Mouse (Mus musculus) liver, embryonic 15.5 days (tissue): ENCODE results near the gene Dock6. TPM values are rescaled to one million over a fixed set of nuclear protein-coding genes. Genes with fewer than 3 reads are reported as not detected.
A peak's percentile ranks its signal among the peaks of the same experiment; 100 is the strongest.
"Not testable (repeated sequence)": the region's sequence is repeated elsewhere in the genome, so short reads cannot be mapped to it uniquely, and the experiment has no call there.

Experiments used
- ATAC-seq: fragments of 200-750 bp; cut with Nextera tagmentation; 2 replicates; pipeline ENCODE4 v1.8.0; 2017; ENCODE audit warnings: moderate number of reproducible peaks, mild to moderate bottlenecking, moderate library complexity; ENCODE audit not compliant: insufficient read depth
- H3K27ac ChIP-seq: fragments of 300-500 bp; sonication (generic); replicated peaks from 2 replicates; pipeline ENCODE4 v1.5.1; 2015; ENCODE audit warnings: mild to moderate bottlenecking, inconsistent platforms
- H3K27me3 ChIP-seq: fragments of 300-500 bp; sonication (generic); 2 replicates; pipeline ENCODE4 v1.6.1; 2015; ENCODE audit warnings: mild to moderate bottlenecking, inconsistent platforms
- H3K36me3 ChIP-seq: fragments of 300-500 bp; sonication (generic); replicated peaks from 2 replicates; pipeline ENCODE4 v1.6.1; 2015; ENCODE audit warnings: moderate library complexity, mild to moderate bottlenecking, inconsistent platforms
- H3K4me1 ChIP-seq: fragments of 300-500 bp; sonication (generic); replicated peaks from 2 replicates; pipeline ENCODE4 v1.6.1; 2015; ENCODE audit warnings: inconsistent platforms
- H3K4me2 ChIP-seq: fragments of 300-500 bp; sonication (generic); 2 replicates; pipeline ENCODE4 v1.6.1; 2015; ENCODE audit warnings: moderate library complexity, mild to moderate bottlenecking, inconsistent platforms
- H3K4me3 ChIP-seq: fragments of 300-500 bp; sonication (generic); replicated peaks from 2 replicates; pipeline ENCODE4 v1.5.1; 2015; ENCODE audit warnings: mild to moderate bottlenecking, inconsistent platforms
- H3K9ac ChIP-seq: fragments of 300-500 bp; sonication (generic); 2 replicates; pipeline ENCODE4 v1.6.1; 2015; ENCODE audit warnings: moderate library complexity, mild to moderate bottlenecking, inconsistent platforms
- H3K9me3 ChIP-seq: fragments of 300-500 bp; sonication (generic); replicated peaks from 2 replicates; pipeline ENCODE4 v1.6.1; 2016; ENCODE audit warnings: inconsistent platforms
- WGBS: fragments of 180-500 bp; shearing (Covaris S2); methylation state at CpG from one replicate; pipeline ENCODE4 v1.1.7; 2015; ENCODE audit warnings: mixed read lengths; ENCODE audit not compliant: insufficient replicate concordance; 5-methylcytosine and 5-hydroxymethylcytosine counted together
- polyA plus RNA-seq: library from polyadenylated mRNA; unstranded; fragments of >200 nt; fragmentation: Nextera tagmentation; extraction: Ambion mirVana; gene quantifications from 2 replicates; pipeline ENCODE4 v1.2.1, GENCODE M21; 2015

Dock6 gene
- polyA plus RNA-seq, 1 experiment from 2014 or later: 4.2 TPM

DNA sequence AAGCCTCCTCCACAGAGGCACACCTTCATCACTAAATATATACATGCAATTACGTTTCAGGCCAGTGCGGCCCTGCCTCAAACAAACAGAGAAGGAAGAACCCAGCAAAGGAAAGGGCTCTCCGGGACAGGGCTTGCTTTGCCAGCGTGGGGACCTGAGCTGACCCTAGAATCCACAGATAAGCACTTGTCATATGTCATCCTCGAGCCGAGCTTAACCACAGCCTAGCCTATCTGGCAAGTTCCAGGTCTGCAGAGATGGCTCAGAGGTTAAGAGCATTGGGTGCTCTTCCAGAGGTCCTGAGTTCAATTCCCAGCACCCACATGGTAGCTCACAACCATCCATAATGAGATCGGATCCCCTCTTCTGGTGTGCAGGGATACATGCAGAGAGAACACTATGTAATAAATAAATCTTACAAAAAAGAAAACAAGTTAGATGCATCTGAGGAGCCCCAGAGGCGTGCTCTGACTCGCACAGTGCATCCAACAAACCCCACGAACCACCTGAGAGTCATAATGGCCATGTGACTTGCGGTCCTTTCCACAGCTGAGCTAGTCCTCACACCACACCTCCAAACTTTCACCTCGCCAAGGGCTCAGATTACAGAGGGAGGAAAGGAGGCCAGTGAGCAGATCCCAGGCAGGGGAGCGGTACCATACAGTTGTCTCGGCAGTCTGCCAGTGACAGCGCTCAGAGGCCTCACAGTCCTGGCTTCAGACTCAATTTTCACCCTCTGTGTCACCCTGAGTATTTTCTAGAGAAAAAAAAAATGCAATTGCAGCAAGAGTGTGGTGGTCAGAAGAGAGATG, 70.6 kb downstream of the Dock6 start:
- 57% methylated on average over 15 of the region's 15 CpGs for WGBS
- no peak overlapping the region for H3K4me3 ChIP-seq
- no peak overlapping the region for H3K27ac ChIP-seq
- H3K9ac ChIP-seq: no peak overlapping the region
- no peak overlapping the region for H3K4me2 ChIP-seq
- H3K27me3 ChIP-seq: no peaks in the 10 kb centered on the region
- no peak for ATAC-seq
- H3K4me1 ChIP-seq: 0 out of 2 replicates have a peak, but pooled peaks cover 3% of the 10 kb centered on the region
- H3K36me3 ChIP-seq: peaks cover 35% of the 10 kb centered on the region
- no peaks in the 10 kb centered on the region for H3K9me3 ChIP-seq

GRCm38 (mm10) chr9:21777726-21778125, 74.7 kb downstream of the Dock6 start:
- no peak overlapping the region for H3K4me2 ChIP-seq
- 50% methylated on average over 3 of the region's 3 CpGs for WGBS
- H3K27me3 ChIP-seq: no peaks in the 10 kb centered on the region
- H3K4me3 ChIP-seq: no peak overlapping the region
- no peak for ATAC-seq
- H3K36me3 ChIP-seq: peaks cover 42% of the 10 kb centered on the region
- no peak overlapping the region for H3K27ac ChIP-seq
- H3K4me1 ChIP-seq: no peaks in the 10 kb centered on the region
- no peak overlapping the region for H3K9ac ChIP-seq
- H3K9me3 ChIP-seq: no peaks in the 10 kb centered on the region

DNA sequence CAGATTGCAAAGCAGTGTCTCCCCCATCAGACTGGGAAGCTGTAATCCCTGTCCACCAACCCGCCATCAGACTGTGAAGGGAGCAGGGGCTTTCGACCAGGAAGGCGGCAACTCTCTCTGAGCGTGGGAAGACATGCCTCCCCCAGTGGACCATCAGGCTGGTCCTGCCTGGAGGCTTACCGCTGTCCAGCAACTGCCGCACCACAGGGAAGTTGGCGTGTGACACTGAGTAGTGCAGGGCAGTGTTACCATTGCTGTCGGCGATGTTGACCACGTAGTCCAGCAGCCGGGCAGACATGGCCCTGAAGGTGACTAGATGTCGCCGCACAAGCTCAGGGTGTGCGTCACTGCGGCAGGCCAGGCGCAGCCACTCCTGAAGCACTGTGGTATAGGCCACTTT, 78.1 kb downstream of the Dock6 start:
- Histone ChIP-seq H3K9me3 (no peaks in the 10 kb centered on the region), H3K27ac (no peak overlapping the region), H3K4me1 (no peaks in the 10 kb centered on the region), H3K4me2 (no peak overlapping the region), H3K27me3 (no peaks in the 10 kb centered on the region), H3K9ac (no peak overlapping the region), H3K4me3 (no peak overlapping the region), H3K36me3 (peaks cover 39% of the 10 kb centered on the region)
- 85% methylated on average over 16 of the region's 16 CpGs for WGBS
- no peak for ATAC-seq

DNA sequence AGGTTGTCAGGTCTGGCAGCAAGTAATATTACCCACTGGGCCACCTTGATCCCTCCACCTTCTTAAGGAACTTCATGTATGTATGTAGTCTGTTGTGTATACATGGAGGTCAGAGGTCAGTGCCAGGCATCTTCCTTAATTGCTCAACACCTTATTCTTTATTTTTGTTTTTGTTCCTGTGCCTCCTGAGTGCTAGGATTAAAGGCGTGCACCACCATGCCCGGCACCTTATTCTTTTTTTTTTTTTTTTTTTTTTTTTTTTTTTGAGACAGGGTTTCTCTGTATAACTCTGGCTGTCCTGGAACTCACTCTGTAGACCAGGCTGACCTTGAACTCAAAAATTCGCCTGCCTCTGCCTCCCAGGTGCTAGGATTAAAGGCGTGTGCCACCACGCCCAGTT, 79.0 kb downstream of the Dock6 start:
- H3K9ac ChIP-seq, H3K27ac ChIP-seq, H3K4me1 ChIP-seq, H3K27me3 ChIP-seq, ATAC-seq, H3K4me3 ChIP-seq, H3K9me3 ChIP-seq, H3K4me2 ChIP-seq: not testable (repeated sequence)
- WGBS: 68% methylated on average over 5 of the region's 5 CpGs
- H3K36me3 ChIP-seq: peaks cover 33% of the 10 kb centered on the region

GRCm38 (mm10) chr9:21769558-21770183, 82.8 kb downstream of the Dock6 start:
- Histone ChIP-seq H3K4me3 (no peak overlapping the region), H3K36me3 (peaks cover 13% of the 10 kb centered on the region), H3K9ac (no peak overlapping the region), H3K27ac (no peak overlapping the region), H3K9me3 (no peaks in the 10 kb centered on the region), H3K27me3 (no peaks in the 10 kb centered on the region), H3K4me1 (no peaks in the 10 kb centered on the region), H3K4me2 (no peak overlapping the region)
- WGBS: 77% methylated on average over 26 of the region's 26 CpGs
- ATAC-seq: no peak

DNA sequence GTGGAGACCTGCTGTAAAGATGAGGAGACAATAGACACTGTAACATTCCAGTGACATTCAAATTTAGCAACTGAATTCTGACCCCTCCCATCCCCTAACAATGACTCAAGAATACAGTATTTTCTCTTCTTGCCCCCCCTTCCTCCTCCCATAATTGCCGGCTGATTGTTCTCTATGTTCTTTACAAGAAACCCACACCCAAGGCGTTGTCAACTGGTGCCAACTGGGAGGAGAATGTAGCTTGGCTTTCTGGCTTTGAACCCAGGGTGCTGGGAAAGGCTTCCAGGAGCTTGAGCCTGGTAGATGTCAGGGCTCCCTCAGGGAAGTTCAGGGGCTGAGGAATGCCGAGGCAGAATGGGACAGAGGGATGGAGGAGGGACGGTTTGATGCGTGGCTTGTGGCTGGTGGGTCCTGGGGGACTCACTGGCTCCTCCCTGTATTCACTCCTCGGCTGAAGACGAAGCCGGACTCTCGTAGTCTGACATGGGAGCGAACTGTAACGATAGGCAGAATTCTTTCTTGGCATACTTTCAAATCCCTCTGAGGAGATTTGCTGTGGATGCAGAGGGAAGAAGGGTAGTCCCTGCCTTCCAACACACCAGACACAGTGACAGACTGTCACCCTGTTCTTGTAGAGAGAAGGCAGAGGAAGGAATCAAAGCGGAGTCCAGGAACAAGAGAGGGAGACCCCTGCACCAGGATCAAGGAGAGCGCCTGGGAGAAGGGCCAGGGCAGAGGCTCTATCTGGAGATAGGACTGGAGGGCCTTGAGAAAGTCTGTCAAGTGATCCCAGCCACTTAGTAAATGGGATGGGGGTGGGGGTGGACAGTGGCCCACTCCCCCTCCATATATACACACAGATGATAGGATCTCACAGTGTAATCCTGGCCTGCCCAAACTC, 83.7 kb downstream of the Dock6 start:
- Histone ChIP-seq H3K36me3 (peaks cover 13% of the 10 kb centered on the region), H3K9ac (no peak overlapping the region), H3K27me3 (no peaks in the 10 kb centered on the region), H3K4me2 (no peak overlapping the region), H3K27ac (no peak overlapping the region), H3K4me3 (no peak overlapping the region), H3K9me3 (no peaks in the 10 kb centered on the region), H3K4me1 (no peaks in the 10 kb centered on the region; the same call in 1 of the 2 replicates)
- WGBS: 73% methylated on average over 13 of the region's 13 CpGs
- no peak for ATAC-seq

DNA sequence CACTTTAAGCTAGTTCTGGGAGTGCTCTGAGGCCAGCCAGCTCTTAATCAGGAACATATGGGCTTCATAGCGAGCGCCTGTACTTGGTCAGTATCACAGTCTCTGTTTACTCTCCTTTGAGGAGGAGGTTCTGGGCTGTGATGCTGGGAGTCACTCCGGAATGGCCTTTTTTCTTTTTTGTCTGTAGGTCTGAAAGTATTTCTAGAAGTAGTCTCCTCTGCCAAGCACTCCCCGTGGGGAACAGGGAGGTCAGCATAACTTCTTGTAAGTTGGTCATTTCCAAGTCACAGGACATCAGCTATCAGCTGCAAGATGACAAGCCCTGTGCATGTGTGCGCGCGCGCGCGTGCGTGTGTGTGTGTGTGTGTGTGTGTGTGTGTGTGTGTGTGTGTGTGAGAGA, 84.5 kb downstream of the Dock6 start:
- 74% methylated on average over 11 of the region's 11 CpGs for WGBS
- H3K36me3 ChIP-seq: peaks cover 13% of the 10 kb centered on the region
- no peaks in the 10 kb centered on the region; the same call in 1 of the 2 replicates for H3K4me1 ChIP-seq
- ATAC-seq: no peak
- no peak overlapping the region for H3K4me3 ChIP-seq
- no peak overlapping the region for H3K9ac ChIP-seq
- H3K4me2 ChIP-seq: no peak overlapping the region
- no peaks in the 10 kb centered on the region for H3K9me3 ChIP-seq
- H3K27ac ChIP-seq: no peak overlapping the region
- H3K27me3 ChIP-seq: no peaks in the 10 kb centered on the region

DNA sequence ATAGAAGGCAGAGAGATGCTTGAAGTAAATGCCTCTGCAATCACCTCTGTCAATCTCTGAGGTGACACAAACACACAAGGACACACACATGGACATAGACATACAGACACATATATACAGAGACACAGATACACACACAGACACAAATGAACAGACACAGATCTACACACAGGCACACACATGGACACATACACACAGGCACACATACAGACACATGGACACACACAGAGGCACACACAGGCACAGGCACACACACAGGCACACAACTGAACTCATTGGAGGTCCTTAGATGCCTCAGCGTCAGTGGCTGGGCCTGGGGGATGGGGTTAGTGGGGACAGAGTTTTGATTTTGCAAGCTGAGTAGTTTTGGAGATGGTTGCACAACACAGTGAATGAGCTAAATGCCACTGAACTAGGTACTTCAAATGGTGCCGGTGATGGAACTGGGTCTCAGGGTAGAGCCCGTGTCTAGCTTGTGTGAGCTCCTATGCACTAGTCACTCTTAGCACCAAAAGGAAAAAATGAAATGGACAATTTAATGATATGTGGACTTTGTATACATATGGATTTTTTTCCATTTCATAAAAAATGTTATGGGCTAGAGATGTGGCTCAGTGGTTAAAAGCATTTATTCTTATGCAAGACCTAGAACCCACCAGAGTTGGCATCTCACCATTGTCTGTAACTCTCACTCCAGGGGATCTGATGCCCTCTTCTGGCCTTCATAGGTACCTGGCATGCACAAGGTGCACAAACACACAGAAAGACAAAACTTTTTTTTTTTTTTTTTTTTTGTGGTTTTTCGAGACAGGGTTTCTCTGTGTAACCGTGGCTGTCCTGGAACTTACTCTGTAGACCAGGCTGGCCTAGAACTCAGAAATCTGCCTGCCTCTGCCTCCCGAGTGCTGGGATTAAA, 88.1 kb downstream of the Dock6 start:
- no peak overlapping the region for H3K9ac ChIP-seq
- H3K9me3 ChIP-seq: no peaks in the 10 kb centered on the region
- no peak overlapping the region for H3K4me3 ChIP-seq
- peaks cover 25% of the 10 kb centered on the region for H3K4me1 ChIP-seq
- H3K27ac ChIP-seq: no peak overlapping the region
- ATAC-seq: no peak
- H3K4me2 ChIP-seq: no peak overlapping the region
- 68% methylated on average over 6 of the region's 6 CpGs for WGBS
- no peaks in the 10 kb centered on the region for H3K27me3 ChIP-seq
- H3K36me3 ChIP-seq: no peaks in the 10 kb centered on the region; the same call in 1 of the 2 replicates

DNA sequence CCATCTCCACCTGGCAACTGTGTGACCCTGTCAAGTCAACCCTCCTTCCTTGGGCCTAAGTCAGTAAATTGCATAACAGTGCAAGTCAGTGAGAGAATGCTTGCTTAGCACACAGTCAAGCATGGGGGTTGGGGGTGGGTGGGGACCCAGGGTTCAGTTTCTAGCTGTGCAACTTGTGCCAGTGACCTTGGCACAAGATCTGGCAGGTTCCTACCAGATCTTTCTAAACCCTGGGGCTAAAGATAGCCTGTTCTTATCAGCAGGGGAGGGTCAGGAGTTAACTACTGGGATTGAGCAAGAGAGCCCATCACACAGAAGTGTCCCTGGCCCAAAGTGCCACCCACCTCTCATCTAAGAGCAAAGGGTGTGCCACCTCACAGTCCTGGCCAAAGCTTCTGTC, 90.3 kb downstream of the Dock6 start:
- H3K9me3 ChIP-seq: no peaks in the 10 kb centered on the region
- ATAC-seq: no peak
- H3K36me3 ChIP-seq: peaks cover 9% of the 10 kb centered on the region
- H3K27ac ChIP-seq: 0 out of 2 replicates have a peak overlapping the region, but pooled peaks have one; percentile 16
- H3K4me2 ChIP-seq: no peak overlapping the region
- no peaks in the 10 kb centered on the region for H3K27me3 ChIP-seq
- H3K9ac ChIP-seq: no peak overlapping the region
- no peak overlapping the region for H3K4me3 ChIP-seq
- H3K4me1 ChIP-seq: peaks cover 42% of the 10 kb centered on the region
